Mouse (Mus musculus) megakaryocyte, embryonic 14.5 days (primary cell): ENCODE measurements around the gene Ecm2.

Experiments
- FLI1 ChIP-seq: IDR thresholded peaks from 2 replicates; pipeline ENCODE4 v1.6.1; 2012; ENCODE audit warnings: low read length, inconsistent platforms, mixed read lengths
- GATA1 ChIP-seq: IDR thresholded peaks from 3 replicates; pipeline ENCODE4 v1.6.1; 2012; ENCODE audit warnings: mixed read lengths, low read length, inconsistent platforms, borderline replicate concordance

DNA sequence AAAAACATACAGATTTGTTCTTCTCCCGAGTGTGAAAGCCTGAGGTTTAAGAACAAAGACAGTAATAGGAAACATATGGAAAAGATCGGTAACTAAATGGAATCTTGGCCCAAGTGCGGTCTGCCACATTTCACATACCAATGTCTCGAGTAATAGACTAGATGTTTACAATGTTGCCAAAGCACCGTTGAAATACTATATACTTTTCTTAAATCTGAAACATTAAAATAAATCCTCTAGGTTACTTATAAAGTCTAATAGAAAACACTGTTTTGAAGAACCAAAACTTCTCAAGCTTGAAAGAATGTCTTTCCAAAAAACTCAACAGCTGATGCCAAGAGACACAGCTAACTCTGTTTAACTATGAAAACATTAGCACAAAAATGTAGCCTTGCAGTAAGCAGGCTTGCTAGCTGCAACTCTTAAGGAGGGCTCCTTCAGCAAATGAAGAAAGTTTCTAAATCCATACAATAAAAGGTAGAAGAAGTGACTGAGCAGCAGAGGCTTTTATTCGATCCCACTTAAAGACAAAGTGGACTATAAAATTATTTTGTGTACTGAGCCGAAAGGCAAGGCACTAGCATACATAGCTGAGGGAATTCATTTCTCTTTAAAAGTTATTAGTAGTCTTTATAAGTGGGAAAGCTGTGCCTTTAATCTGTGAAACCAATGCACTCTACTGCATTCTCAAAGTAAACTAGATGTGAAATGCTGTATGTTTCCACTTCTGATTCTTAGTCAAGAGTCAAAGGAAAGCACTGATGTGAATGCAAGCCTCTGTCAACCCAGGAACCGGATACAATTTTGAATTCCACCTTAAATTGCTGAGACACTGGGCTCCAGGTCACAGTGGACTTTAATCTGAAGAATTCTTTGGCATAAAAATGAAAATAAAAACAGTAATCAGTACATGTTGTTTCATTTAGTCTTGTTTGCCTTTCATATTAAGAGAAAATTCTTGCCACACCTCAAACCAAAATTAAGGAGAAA lies 77.2 kb downstream of the Ecm2 start, which contains the start of gene Omd:
- no peak for TF ChIP-seq GATA1
- no peak for TF ChIP-seq FLI1
